Mouse (Mus musculus) frontal cortex, adult (tissue): Measurements from ENCODE around the gene Zdhhc14.
A peak's percentile ranks its signal among the peaks of the same experiment; 100 is the strongest.

Source experiments
- ATAC-seq: cut with Nextera tagmentation; 2 replicates; pipeline ENCODE4 v1.9.2; 2017; ENCODE audit warnings: mild to moderate bottlenecking, moderate library complexity, mixed read lengths; ENCODE audit not compliant: low TSS enrichment

Gene Zdhhc14

DNA sequence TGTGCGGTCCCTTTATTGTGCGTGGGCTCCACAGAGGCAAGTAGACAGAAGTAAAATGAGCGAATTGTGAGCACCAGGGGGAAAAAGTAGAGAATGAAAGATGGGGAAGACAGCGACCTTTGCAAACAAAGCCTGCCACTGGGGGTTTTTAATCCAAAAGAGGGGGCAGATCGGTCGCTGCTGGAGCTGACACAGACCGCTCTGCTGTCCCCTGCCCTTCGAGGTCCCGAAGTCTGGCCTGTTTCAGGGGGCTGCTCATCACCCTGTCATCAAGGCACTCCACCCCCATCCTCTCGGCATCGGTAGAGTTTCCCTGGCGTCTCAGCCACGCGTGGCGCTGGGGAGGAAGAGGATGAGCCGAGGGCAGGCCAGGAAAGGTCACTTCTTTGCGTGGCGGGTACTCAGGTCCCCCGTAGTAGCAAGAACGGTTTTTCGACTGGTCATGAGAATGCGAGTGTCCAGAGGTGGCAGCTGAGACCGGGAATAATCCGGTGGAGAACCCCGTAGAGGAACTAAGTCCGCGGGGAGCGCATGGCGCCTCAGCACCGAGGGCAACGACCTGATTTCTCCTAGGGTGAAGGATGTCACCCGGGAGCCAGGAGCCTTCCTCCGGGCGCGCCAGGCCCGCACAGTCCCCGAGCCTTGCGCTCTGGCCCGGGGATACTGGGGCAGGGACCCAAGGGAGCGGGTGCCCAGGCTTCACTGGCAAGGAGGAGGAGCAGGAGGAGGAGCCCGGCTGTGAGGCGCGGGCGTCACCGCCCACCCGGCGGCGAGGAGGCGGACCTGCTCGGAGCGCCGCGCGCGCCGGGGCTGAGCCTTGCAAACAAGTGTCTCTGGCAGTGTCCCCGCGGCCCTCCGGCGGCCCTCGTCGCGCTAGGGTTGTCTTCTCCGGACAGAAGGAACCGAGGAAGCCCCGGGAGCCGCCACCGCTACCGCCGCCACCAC lies at the start of gene Zdhhc14:
Gene Zdhhc14, plus strand, starts transcription at position 757 of the 945 bp plus-strand sequence.
- ATAC-seq: peak; percentile 75

DNA sequence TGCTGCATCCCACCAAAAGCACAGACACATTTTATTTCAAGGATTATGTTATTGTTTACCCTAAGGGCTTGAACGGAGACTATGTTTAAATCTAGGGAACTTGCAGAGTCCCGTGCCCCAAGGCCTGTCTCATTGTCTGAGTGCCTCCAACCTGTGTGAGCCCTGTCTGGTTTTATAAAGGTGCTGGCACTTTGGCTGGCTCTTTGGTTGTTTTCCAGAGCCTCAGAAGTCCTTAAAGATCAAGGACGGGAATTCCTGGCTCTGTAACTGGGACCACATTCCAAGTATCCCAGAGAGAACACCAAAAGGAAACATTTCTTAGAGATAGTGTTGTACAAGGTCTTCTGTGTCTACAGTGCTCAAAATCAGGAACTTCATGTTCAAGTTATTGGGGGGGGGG lies 49.1 kb upstream of the Zdhhc14 start:
- ATAC-seq: no peak

DNA sequence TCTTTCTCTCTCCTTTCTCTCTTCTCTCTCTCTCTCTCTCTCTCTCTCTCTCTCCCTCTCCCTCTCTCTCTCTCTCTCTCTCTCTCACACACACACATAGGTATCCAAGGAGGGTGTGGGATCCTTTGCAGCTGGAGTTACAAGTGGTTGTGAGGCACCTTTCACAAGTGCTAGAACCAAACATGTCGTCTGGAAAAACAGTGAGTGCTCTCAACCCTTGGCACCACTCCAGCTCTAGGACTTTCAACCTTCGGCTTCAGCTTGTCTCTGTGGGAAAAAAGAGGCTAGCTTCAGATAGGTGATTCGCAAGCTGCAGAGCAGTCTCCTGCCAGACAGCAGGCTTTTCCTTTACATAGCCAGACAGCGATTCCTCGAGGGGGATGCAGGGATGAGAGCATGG lies 48.6 kb upstream of the Zdhhc14 start:
- ATAC-seq: no peak

DNA sequence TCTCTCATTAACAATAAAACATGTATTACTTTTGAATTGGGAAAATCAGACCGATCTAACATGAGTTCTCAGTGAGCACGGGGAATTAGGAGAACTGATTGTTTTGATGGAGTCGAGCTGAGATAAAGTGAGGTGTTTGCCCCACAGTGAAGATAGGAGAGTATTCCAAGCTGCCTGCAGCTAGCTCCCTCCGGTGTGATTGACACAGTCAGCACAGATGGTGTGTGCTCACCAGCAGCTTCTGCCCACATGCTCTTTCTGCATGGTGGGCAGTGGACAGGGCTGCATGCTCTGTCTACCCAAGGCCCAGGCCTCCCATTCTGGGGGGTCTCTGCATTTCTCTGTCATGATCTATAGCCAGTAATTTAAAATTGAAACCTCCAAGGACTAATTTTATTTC lies 38.7 kb upstream of the Zdhhc14 start:
- peak; percentile 69; the same call in 1 of the 2 replicates for ATAC-seq

DNA sequence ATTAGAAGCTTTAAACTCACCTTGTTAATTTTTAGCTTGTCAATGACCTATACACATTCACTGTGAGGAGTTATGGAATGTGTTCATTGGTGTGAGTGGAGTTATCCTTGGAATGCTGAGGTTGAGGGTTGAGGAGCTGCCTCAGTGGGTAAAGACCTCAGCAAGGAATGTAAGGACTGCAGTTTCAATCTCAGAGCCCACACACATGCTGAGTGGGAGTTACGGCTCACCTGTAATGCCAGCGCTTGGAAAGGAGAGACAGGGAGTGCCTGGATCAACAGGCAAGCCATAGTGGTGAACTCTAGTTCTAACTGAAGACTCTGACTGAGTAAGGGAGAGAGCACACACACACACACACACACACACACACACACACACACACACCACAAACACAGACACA lies 28.4 kb upstream of the Zdhhc14 start:
- ATAC-seq: no peak

DNA sequence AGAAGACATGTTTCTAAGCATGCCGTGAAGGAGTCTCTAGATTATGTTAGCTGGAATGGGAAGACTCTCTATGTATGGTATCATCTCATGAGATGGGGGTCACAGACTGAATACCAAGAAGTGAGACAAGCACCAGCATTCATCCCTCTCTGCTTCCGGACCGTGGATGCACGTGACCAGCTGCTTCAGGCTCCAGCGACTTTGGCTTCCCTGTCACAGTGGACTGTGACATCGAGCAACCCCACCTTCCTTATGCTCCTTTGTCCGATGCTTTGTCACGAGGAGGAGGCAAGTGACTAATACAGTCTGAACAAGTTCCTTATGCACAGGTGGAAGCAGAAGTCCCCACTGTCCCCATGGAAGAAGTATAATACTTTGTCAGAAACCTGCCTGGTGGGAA lies 25.6 kb upstream of the Zdhhc14 start:
- no peak for ATAC-seq

DNA sequence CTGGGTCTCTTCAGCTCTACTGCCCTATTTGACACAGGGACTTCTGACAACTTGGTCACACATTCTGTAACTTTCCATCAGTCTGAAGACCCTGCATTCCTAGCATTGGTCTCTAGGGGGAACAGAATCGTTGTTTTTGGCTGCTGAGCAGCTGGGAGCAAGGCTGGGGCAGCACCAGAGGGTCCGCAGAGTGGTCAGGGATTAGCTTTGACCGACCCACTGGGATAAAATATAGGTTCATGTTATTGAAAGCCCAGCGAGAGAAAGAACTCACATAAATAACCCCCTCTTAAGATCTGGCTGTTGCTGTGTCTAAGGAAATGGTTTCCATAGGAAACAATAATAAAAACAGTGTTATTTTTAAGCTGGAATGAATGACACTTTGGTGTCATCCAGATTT lies 25.2 kb upstream of the Zdhhc14 start:
- no peak for ATAC-seq

DNA sequence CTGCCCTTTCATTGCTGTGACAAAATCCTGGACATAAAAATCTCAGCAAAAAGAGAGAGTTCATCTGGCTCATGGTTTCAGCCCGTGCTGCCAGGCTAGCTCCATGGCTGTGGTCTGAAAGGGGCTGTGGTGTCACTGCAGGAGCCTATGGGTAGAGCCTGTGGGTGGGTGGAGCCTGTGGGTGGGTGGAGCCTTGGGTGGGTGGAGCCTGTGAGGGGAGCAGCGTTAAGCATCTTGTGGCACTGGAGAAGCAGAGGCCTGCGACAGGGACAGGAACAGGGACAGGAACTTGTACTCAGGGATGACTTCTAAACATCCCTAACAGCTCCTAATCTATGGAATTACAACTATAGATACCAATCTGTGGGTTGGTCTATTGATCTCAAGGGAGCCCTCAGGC lies 20.1 kb upstream of the Zdhhc14 start:
- no peak for ATAC-seq

DNA sequence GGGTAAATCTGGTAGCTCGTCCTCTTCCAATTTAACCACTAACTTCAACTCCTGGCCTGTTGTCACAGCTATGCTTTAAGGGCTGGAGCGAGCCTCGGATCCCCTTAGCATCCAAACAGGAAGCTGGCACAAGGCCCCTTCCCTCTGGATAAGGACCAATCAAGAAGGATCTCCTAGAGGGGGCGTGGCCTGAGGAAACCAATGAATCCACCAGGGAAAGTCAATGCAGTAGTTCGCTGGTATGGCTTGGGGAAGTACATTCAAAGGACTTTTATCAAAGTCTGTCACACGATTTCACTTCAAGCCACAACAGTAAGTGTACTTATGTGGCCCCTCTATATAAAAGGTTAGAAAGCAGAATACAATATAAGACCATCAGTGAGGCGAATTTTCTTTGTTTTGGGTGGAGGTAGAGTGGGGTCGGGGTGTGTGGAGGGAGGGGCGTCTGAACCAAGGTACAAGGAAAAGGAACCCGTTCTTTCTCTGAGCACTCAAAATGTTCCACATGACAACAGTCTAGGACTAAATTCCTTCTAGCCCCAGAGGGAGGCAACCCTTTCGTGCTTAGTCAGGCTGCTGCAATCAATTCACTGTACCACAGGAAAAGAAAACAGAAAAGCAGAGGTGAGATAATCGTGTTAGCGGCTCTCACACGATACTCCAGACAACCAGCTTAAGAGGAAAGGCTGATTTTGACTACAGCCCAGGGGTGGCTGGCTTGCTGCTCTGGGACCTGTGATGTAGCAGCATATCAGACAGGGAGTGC lies 16.2 kb upstream of the Zdhhc14 start:
- no peak for ATAC-seq

DNA sequence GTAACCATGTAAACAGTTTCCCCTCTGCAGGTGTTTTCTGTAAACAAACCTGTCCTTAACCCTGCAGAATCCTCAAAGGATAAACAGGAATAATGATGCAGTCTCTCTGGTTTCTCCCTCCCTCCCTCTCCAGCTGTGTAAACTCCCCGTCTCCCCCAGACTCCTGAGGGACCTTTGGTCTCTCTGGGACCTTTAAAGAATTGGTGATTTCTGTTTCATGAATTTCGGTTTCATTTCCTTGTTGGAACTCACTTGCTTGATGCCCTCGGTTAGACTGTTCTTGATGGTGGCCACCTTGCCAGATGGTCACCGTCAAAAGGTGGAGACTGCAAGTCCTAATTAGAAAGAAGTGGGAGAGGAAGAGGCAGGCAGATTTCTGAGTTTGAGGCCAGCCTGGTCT lies 8.9 kb upstream of the Zdhhc14 start:
- ATAC-seq: no peak

DNA sequence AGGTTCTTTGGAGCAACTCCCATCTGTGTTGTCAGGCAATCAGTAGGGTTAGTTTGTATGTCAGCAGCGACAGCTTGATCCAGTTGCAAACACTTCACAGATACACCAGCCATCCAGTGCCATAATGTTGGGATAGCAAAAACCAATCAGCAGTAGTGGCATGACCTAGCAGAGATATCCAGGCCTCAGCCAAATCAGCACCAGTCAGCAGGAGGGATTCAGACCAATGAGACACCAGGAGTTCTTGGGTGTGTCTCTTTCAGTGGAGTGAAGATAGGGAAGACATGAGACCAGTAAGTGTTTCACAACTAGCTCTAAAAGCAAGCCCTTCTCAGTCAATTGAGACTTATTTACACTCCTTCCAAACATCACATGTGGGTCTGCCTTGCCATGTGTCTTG lies 7.7 kb upstream of the Zdhhc14 start:
- ATAC-seq: no peak

DNA sequence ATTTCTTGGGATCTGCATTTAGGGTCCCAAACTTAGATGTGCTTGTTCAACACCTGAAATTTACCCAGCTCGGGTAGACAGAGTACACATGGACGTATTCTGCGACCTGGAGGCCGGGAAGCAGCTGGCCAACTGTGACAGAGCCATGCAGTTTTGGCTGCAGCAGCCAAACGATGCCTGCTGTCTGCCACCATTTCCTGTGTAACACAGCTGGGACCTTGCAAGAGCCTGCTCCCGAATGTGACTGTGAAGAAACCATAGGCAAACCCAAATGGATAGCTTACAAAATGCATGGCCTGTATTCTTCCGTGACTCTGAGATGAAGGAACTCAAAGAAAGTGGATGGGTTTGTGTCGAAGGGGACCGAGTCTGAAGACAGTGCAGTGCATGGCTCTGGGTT lies 4.2 kb upstream of the Zdhhc14 start:
- no peak for ATAC-seq

DNA sequence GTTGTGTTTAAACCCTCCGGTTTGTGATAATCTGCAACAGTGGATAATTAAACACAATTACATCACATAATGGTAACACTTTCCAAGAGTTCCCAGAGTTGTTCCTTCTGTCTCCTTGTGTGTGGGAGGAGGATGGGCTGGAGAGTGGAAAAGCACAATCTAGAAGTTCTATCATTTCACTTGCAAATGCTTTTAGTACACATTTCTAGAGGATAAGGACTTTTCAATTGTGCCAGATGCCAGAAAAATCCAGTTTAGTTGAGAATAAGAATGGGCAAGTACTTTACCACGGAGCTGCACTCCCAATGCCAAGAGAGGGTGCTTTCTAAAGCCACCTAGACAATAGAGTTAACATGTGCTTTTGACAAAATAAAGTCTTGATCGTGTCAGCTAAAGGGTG lies 2.0 kb upstream of the Zdhhc14 start:
- ATAC-seq: no peak

DNA sequence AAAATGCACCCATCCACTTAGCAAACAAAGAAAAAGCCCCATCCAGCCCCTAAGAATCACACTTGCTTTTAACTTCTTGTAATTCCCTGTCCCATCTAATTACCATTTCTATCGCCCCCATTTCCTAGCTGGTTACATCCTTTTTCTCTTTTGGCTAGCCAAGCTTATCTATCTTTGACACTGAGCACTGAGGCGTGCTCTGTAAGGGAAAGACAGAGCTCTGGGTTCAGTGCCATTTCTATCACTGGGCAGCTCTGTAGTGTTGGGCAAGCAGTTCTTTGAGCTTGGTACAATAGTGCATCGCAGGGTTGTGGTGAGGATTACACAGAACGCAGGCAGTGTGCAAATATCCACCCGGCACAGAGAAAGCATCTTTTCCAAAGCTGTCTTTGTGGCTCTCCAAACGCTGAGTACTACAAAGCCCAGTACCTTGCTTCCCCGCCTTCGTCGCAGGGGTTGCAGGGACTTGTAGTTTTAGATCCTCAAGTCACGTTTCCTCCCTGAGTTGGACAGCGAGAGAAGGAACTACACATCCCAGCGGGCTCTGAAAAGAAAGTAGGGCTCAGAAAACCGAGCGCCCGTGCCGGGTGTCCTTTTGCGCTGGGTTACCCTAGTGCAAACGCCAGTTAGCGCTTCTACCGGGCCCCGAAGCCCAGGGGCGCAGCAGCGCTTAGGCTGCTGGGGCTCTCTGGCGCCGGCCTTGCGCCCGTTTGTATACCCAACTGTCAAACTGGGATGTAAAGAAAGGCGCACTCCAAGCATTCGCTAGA lies 1.1 kb upstream of the Zdhhc14 start:
- ATAC-seq: peak; percentile 87

DNA sequence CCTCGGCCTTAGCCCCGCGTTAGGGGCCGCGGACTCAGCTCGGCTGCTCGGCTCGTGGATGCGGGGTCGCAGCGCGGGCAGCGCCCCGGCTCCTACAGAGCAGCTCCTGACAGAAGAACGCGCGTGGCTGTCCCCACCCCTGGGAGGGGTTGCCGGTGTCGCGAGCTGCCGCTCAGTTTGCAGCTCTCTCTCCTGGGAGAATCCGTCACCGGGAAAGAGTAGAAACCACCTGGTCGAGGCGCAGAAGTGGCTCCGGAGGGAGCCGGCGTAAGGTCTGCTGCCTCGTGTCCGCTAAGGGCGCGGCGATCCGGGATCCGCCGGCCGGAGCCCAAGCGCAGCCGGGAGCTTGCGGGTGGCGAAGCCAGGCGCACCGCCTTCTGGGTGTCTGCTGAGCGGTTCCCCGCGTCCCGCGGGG lies 396 bp downstream of the Zdhhc14 start:
- peak; percentile 10; the same call in 1 of the 2 replicates for ATAC-seq

DNA sequence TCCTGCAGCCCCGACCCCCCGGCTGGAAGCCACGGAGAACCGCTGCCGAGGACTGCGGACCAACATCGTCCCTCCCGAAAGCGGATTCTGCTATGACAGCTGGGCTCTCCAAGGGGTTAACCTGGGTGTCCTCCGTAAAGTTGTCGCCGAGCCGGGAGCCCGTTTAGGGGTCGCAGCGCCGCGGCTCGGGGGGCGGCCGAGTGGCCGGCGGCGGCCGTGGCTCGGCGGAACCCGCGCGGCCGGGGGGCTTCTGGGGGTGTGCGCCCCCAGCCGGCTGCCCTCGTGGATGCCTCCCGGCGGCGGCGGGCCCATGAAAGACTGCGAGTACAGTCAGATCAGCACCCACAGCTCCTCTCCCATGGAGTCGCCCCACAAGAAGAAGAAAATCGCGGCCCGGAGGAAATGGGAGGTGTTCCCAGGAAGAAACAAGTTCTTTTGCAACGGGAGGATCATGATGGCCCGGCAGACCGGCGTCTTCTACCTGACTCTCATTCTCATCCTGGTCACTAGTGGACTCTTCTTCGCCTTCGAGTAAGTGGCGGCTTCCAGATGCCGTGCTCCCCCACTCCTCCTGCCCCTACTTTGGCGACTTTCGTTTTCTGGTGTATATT lies 909 bp downstream of the Zdhhc14 start:
- ATAC-seq: no peak

DNA sequence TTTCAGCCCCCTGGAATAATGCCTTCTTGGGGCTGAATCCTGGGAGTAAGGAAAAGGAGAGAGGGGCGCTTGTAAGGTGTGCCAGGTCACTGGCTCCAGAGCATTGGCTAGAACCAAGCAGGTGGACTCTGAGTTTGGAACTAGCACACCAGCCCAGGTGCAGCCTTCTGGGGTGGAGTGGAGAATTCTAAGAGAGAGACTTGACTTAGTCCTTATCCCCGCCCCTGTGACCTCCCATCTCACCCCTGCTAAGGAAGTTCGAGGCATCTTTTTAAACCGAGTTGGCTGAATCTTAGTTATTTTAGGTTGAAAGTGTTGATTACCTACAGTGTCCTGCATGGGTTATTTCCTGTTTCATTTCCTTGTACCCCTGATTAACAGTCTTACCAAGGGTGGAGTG lies 1.5 kb downstream of the Zdhhc14 start:
- no peak for ATAC-seq

DNA sequence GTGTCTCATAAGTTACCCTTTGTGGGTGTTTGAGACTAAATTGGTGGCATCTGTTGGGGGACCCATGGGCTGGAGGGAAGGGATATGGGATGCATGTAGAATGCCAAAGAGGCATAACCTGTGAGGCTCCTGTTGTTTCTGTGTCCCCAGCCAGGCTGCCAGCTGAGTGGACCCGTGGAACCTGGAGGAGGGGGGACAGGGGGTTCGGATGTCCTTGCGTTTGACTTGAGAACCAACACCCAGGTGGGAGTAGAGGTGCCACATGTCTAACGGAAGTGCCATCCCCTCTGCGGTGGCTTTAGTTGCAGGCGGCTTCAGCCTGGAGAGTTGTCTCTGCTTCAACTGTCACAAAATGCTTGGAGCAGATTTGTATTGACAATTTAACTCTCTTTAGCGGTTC lies 2.5 kb downstream of the Zdhhc14 start:
- ATAC-seq: no peak

DNA sequence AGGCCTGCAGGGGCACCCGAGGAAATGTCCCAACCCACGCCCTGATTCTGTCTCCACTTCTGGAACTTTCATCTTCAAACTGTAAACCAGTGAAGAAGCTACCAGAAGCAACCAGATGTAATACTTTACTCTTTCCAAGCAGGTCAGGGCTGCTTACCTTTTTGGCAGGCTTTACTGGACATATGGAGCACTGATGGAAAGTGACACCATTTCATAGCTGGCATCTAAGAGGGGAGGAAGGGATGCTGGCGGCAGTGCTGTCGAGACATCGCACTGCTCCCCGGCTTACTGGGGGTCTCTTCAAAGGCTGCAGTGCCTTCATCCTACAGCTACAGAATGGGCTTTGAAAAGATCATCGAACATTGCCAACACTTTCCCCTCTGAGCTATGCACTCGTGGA lies 5.3 kb downstream of the Zdhhc14 start:
- ATAC-seq: peak; percentile 18; the same call in 1 of the 2 replicates

DNA sequence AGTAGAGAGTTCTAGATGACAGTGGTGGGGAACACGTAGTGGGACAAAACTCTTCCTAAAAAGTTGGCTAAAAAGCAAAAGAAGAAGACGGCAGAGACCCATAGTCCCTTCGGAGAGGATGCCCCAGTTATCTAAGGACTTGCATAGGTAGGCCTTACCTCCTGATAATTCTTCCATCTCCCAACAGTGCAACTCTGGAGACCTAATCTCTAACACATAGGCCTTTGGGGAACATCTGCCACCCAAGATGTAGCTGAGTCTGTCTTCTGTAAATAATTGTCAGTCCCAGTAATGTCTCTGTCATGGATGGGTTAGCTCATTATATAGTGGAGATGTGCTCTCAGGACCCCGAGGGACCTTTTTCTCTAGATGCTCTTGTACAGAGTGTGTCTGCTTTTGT lies 6.6 kb downstream of the Zdhhc14 start:
- ATAC-seq: no peak

DNA sequence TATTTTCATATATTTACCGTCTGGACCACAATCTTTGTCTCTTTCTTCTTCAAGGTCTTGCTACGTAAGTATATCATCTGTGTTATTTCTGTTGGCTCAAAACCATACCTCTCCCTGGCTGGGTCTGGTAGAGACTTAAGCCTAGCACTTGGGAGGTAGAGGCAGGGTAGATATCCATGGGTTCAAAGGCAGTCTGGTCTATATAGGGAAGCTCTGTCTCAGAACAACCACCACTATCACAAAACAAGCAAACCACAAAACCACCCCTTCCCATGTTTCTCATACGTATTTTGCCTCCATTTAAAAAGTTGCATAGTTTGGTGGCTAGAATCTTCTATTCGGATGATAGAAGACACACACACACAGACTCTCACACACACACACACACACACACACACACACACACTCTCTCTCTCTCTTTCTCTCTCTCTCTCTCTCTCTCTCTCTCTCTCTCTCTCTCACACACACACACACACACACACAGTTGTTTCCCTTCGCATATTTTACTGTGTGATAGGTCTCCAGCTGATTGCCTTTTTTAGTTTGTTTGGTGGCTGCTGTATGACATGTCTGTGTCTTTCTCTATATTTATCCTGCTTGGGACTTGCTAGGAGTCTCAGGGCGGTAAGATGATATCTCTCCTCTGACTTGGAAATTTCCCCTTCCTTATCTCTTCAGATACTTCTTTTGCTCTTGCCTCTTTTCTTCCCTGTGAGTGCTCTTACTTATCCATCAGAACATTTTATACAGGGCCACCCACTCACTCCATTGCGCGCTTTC lies 11.8 kb downstream of the Zdhhc14 start:
- no peak for ATAC-seq
